Mouse (Mus musculus) ES-E14 (cell line): Measurements from ENCODE around the gene Igfals.

Experiments
- ZC3H11A ChIP-seq: IDR thresholded peaks from 2 replicates; pipeline ENCODE4 v1.6.1; 2012; ENCODE audit warnings: low read depth, mild to moderate bottlenecking, inconsistent platforms, low read length, borderline replicate concordance
- ZNF384 ChIP-seq: IDR thresholded peaks from 2 replicates; pipeline ENCODE4 v1.6.1; 2012; ENCODE audit warnings: low read depth, low read length, inconsistent platforms

GRCm38 (mm10) chr17:24874405-24874745 is 8.6 kb downstream of the Igfals start:
- TF ChIP-seq ZC3H11A (no peak), ZNF384 (no peak)
